Mouse (Mus musculus) right cerebral cortex, postnatal 4 days (tissue): ENCODE measurements around the gene Pih1d2.
"Not testable (repeated sequence)": the region's sequence is repeated elsewhere in the genome, so short reads cannot be mapped to it uniquely, and the experiment has no call there.

Experiments used
- DNase-seq: peaks from one replicate; pipeline ENCODE4 v3.0.0-alpha.2; 2022

The Pih1d2 gene

DNA sequence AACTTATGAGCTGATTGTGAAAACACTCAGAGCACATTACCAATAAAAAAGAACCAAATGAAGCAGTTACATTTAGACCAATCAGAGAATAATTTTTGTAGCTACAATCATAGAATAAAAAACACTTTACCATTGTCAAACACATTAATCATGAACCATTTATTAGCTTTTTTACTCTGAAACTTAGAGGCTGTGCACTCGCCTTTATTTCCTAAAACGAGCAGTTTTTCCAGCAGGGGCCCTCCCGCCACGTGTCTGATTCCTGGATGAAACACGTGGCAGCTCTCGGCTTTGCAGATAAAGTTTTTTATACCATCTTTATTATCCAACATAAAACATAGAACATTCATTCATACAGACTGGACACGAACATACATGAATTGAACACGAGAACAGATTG is 13.8 kb downstream of the Pih1d2 start:
- DNase-seq, result not testable (repeated sequence)

- DNase-seq, result no peak
Measured at GRCm38 (mm10) chr9:50632016-50632688, 15.0 kb downstream of the Pih1d2 start.

GRCm38 (mm10) chr9:50633059-50633458 is 15.9 kb downstream of the Pih1d2 start:
- no peak for DNase-seq

DNA sequence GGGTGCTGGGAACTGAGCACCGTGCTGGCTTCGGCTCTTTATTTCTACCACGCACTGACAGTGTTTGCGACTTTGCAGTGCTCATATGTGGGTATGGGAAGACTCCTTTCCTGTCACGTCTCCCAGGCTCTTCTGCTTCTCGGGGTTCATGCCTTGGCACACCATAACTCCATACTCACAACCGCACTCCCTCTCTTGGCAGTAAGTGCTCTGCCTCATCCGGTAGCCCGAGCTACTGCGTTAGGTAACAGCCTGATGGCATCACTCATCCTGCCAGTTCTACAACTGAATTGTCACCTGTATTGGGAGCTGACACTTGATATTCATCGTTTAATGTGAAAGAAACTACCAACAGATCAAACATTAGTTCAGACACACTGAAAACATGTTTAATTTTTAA is 17.1 kb downstream of the Pih1d2 start:
- DNase-seq, result no peak

DNA sequence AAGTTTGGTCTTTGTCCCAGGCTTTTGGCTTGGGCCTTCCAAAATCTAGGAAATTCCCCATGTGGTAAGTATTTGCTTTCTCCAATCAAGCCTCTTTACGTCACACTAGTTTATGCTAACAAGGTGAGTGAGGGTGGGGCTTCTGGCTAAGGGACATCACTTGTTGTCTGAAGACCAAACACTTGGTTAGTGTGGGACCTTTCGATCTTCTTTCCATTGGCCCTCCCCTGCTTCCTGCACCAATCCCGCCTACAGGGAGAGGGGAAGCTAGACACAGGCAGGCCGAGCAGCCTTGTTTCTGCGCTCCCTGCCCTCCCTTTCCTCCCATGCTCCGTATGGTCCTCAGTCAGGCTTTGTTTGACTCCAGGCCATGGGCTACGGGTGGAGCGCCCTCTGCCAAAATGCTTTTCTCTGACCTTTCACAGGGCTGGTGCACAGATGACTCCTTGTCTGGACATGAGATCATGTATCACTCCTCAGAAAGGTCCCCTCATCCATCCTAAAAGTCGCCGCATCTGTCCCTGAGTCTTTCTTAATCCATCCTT is 29.8 kb downstream of the Pih1d2 start:
- DNase-seq, result no peak

DNA sequence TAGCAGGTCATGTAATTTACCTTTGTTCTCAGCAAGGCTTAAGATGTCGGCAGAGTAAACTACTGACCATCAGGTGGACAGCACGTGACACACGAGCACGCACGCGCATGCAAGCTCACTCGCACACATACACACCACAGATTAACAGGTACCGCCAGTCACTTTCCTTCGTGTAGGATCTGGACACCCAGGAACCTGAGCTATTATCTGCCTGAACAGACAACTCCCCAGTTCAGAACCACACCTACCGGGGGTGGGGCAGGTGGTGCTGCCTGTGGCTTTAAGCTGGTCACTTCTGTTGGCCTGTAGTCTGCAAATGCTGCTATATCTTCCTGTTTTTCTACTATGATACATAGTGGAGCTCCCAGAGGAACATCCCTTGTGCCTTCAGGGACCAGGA is 33.4 kb downstream of the Pih1d2 start:
- no peak for DNase-seq

DNA sequence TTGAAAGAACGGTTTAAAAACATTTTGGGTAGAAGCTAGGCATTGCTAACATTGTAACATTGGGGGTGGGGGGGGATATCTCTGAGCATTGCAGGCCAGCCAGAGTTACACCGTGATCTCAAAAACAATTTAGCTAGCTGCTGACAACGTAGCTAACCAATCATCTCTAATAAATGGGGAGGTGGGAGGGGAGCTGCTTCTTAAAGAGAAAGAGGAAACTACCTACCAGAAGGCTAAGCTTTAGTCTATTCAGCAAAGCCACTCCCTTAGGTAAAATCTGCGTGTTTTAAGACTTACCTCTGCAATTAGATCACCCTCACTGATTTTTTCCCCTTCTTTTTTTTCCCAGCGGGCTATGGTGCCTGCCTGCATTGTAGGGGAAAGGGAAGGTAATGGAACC is 41.3 kb downstream of the Pih1d2 start:
- no peak for DNase-seq

- no peak for DNase-seq
Measured at GRCm38 (mm10) chr9:50658941-50659388, 41.8 kb downstream of the Pih1d2 start.

- peak; percentile 78 for DNase-seq
Measured at GRCm38 (mm10) chr9:50659392-50660217, 42.5 kb downstream of the Pih1d2 start, which contains the start of gene Dlat. TSS of gene Dlat (minus strand) at chr9:50659780.

DNA sequence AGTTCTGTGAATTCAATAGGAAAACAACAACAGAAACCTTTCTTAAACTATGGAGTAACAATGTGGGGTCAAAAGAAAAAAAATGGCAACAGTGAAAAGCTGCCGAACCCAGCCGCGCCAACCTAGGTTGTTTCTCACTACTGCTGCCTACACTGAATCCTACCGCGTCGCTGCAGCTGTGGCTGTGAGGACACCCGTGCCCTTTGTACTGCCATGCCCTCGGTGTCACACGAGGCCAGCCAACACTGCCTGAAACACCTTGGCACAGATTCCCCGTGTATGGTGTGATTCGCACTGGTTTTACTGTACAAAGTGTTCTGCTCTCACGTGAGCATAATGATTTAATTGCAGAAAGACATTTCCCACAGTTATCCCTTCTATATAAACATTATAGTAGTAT is 43.3 kb downstream of the Pih1d2 start:
- no peak for DNase-seq

DNA sequence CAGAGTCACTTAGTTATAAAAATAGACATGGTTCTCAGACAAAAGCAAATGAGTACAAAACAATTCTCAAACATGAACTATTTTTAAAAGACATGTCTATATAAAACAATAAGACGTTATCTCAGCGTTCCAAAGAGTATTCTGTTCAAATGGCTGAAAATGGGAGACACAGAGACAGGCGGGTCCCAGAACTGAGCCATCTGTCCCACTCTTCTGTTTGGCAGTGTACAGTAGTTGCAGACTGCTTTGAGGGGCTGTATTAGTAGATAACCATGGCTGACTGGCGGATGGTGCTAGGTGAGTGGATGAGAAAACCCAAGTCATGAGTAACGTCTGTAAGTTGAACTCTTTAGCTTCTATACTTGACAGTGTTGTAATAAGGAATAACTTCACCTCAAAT is 47.7 kb downstream of the Pih1d2 start:
- no peak for DNase-seq

- DNase-seq, result no peak
Measured at GRCm38 (mm10) chr9:50666442-50666841, 49.3 kb downstream of the Pih1d2 start.

- no peak for DNase-seq
Measured at GRCm38 (mm10) chr9:50667579-50668498, 50.7 kb downstream of the Pih1d2 start.

- DNase-seq, result peak; percentile 50
Measured at GRCm38 (mm10) chr9:50670690-50671089, 53.6 kb downstream of the Pih1d2 start.
